ENCODE assay signal across 8 mouse cellular contexts in the genomic region with DNA sequence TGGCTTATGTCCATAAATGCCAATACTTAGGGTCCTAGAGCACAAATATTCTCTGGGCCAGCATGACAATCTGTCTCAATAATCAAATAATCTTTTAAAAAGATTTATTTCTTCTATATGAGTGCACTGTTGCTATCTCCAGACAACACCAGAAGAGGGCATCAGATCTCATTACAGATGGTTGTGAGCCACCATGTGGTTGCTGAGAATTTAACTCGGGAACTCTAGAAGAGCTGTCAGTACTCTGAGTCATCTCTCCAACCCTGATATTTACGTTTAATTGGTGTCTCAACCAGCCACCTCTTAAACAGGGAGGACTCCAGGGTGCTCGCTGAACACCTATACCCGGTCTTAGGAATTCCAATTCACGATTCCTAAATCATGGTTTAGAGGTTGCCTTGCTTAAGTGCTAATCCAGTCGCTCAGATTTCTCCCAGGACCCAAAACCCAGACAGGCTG. TPM values are rescaled to one million over a fixed set of nuclear protein-coding genes. Genes with fewer than 3 reads are reported as not detected.
DNase-seq lines count a peak whose midpoint lies in the region; ATAC-seq and TF ChIP-seq lines count a peak whose summit lies in the region.
"Not testable (repeated sequence)": the region's sequence is repeated elsewhere in the genome, so short reads cannot be mapped to it uniquely, and the experiment has no call there.

No protein-coding gene starts in this region.

- TF ChIP-seq CTCF in forebrain, postnatal 0 days (IDR thresholded peaks at IDR 0.05; ENCODE audit: low read depth), result peak; percentile 64

- not testable (repeated sequence) for H3K9me3 ChIP-seq in ES-E14 (ENCODE audit: control insufficient read depth, insufficient read depth, low read depth, low read length); forebrain, postnatal 0 days (ENCODE audit: low read length)
- peaks cover 21% of the 10 kb centered on the region for H3K9me3 ChIP-seq in hindbrain, embryonic 13.5 days
- peaks cover 43% of the 10 kb centered on the region for H3K9me3 ChIP-seq in liver, embryonic 12.5 days (replicated peaks)
- peaks cover 12% of the 10 kb centered on the region for H3K9me3 ChIP-seq in midbrain, embryonic 14.5 days (ENCODE audit: control insufficient read depth, low read length)
- H3K9me3 ChIP-seq in stomach, embryonic 14.5 days (ENCODE audit: control insufficient read depth, low read depth, low read length), result peaks cover 29% of the 10 kb centered on the region; the same call in 1 of the 2 replicates

- peak overlapping the region; percentile 73 for H3K27ac ChIP-seq in ES-E14 (ENCODE audit: insufficient read depth, low read depth, low read length, poor library complexity, severe bottlenecking)
- H3K27ac ChIP-seq in forebrain, postnatal 0 days (ENCODE audit: low read depth, low read length), result 0 out of 2 replicates have a peak overlapping the region, but pooled peaks have one; percentile 1
- 0 out of 2 replicates have a peak overlapping the region, but pooled peaks have one; percentile 55 for H3K27ac ChIP-seq in hindbrain, embryonic 13.5 days
- H3K27ac ChIP-seq in liver, embryonic 12.5 days, result peak overlapping the region; percentile 58; the same call in 1 of the 2 replicates
- H3K27ac ChIP-seq in midbrain, embryonic 14.5 days (replicated peaks; ENCODE audit: low read depth, low read length), result not testable (repeated sequence)
- H3K27ac ChIP-seq in stomach, embryonic 14.5 days (ENCODE audit: low read length), result peak overlapping the region; percentile 44; the same call in 1 of the 2 replicates

- DNase-seq in ES-E14 (ENCODE audit: low read depth, low spot score), result peak; percentile 55
- peak; percentile 14 for DNase-seq in cerebellum, adult 8-10 months
- peak; percentile 64 for DNase-seq in forebrain, postnatal 0 days
- DNase-seq in large intestine, adult 2 months (ENCODE audit: low read depth, low spot score), result peak; percentile 6
- DNase-seq in midbrain, embryonic 14.5 days, result peak; percentile 3

- H3K36me3 ChIP-seq in ES-E14 (ENCODE audit: control insufficient read depth, insufficient read depth, low read length, poor library complexity, severe bottlenecking), result peaks cover 12% of the 10 kb centered on the region; the same call in 1 of the 2 replicates
- H3K36me3 ChIP-seq in forebrain, postnatal 0 days (ENCODE audit: insufficient read depth); midbrain, embryonic 14.5 days (ENCODE audit: control insufficient read depth, insufficient read depth, low read length): not testable (repeated sequence)
- H3K36me3 ChIP-seq in hindbrain, embryonic 13.5 days, result peaks cover 33% of the 10 kb centered on the region
- H3K36me3 ChIP-seq in liver, embryonic 12.5 days, result peaks cover 45% of the 10 kb centered on the region
- H3K36me3 ChIP-seq in stomach, embryonic 14.5 days (ENCODE audit: control insufficient read depth, insufficient read depth, low read length), result peaks cover 26% of the 10 kb centered on the region

- WGBS in forebrain, postnatal 0 days, result 33% methylated on average over 6 of the region's 6 CpGs
- WGBS in hindbrain, embryonic 13.5 days, result 61% methylated on average over 6 of the region's 6 CpGs
- 15% methylated on average over 6 of the region's 6 CpGs for WGBS in large intestine, adult 2 months
- WGBS in liver, embryonic 12.5 days (ENCODE audit: insufficient replicate concordance), result 56% methylated on average over 6 of the region's 6 CpGs
- WGBS in midbrain, embryonic 14.5 days, result 53% methylated on average over 6 of the region's 6 CpGs
- 60% methylated on average over 6 of the region's 6 CpGs for WGBS in stomach, embryonic 14.5 days

- not testable (repeated sequence) for H3K4me1 ChIP-seq in ES-E14 (ENCODE audit: control insufficient read depth in 2 of 2, insufficient read depth in 2 of 2, low read length in 2 of 2, poor library complexity in 1 of 2); forebrain, postnatal 0 days (ENCODE audit: insufficient read depth); hindbrain, embryonic 13.5 days (replicated peaks); midbrain, embryonic 14.5 days (ENCODE audit: control insufficient read depth, insufficient read depth, low read length); stomach, embryonic 14.5 days (ENCODE audit: control insufficient read depth, insufficient read depth, low read length)
- H3K4me1 ChIP-seq in liver, embryonic 12.5 days, result peaks cover 15% of the 10 kb centered on the region

- H3K4me3 ChIP-seq in ES-E14 (ENCODE audit: insufficient read depth in 1 of 2, low read depth in 1 of 2, low read length in 2 of 2, poor library complexity in 1 of 2, severe bottlenecking in 1 of 2), result peak overlapping the region; percentile 78 to 96
- H3K4me3 ChIP-seq in forebrain, postnatal 0 days (ENCODE audit: low read depth, low read length), result peak overlapping the region; percentile 62
- peak overlapping the region; percentile 71 for H3K4me3 ChIP-seq in hindbrain, embryonic 13.5 days
- peak overlapping the region; percentile 72 for H3K4me3 ChIP-seq in liver, embryonic 12.5 days
- peak overlapping the region; percentile 60 for H3K4me3 ChIP-seq in midbrain, embryonic 14.5 days (replicated peaks; ENCODE audit: low read depth, low read length)
- H3K4me3 ChIP-seq in stomach, embryonic 14.5 days (ENCODE audit: low read depth, low read length), result peak overlapping the region; percentile 69

- in situ Hi-C loops in ES-E14 (cut with MboI; ENCODE audit: low sequenced_read_pairs in 2 of 2, unreplicated experiment in 2 of 2), result loop anchor here (5.0 kb wide), 1 partner anchor 141 kb away; no protein-coding TSS in a partner anchor

- H3K9ac ChIP-seq in ES-E14 (ENCODE audit: insufficient read depth, low read depth, low read length, poor library complexity, severe bottlenecking), result peak overlapping the region; percentile 93
- peak overlapping the region; percentile 72 for H3K9ac ChIP-seq in forebrain, postnatal 0 days
- H3K9ac ChIP-seq in hindbrain, embryonic 13.5 days, result peak overlapping the region; percentile 77
- peak overlapping the region; percentile 71 for H3K9ac ChIP-seq in liver, embryonic 12.5 days
- peak overlapping the region; percentile 46 for H3K9ac ChIP-seq in midbrain, embryonic 14.5 days (replicated peaks; ENCODE audit: low read length)
- peak overlapping the region; percentile 67 for H3K9ac ChIP-seq in stomach, embryonic 14.5 days (replicated peaks; ENCODE audit: low read depth, low read length)

- not testable (repeated sequence) for H3K27me3 ChIP-seq in forebrain, postnatal 0 days (ENCODE audit: insufficient read depth, low read length); hindbrain, embryonic 13.5 days; liver, embryonic 12.5 days (replicated peaks); midbrain, embryonic 14.5 days (ENCODE audit: control insufficient read depth, insufficient read depth, low read length); stomach, embryonic 14.5 days (ENCODE audit: control insufficient read depth, insufficient read depth, low read length)

- ATAC-seq in forebrain, postnatal 0 days, result peak; percentile 66; the same call in 1 of the 2 replicates
- ATAC-seq in hindbrain, embryonic 13.5 days (ENCODE audit: low FRiP score); liver, embryonic 12.5 days; stomach, embryonic 14.5 days (ENCODE audit: insufficient number of reproducible peaks, insufficient read depth, low FRiP score, low read depth): not testable (repeated sequence)
- peak; percentile 26; the same call in 1 of the 2 replicates for ATAC-seq in midbrain, embryonic 14.5 days (ENCODE audit: low FRiP score, low TSS enrichment)

- peak overlapping the region; percentile 84 for H3K4me2 ChIP-seq in forebrain, postnatal 0 days (ENCODE audit: low read depth)
- peak overlapping the region; percentile 77 for H3K4me2 ChIP-seq in hindbrain, embryonic 13.5 days
- H3K4me2 ChIP-seq in liver, embryonic 12.5 days, result peak overlapping the region; percentile 77
- peak overlapping the region; percentile 56 for H3K4me2 ChIP-seq in midbrain, embryonic 14.5 days (ENCODE audit: low read length)
- H3K4me2 ChIP-seq in stomach, embryonic 14.5 days (replicated peaks; ENCODE audit: low read depth, low read length), result peak overlapping the region; percentile 53

RNA-seq across cellular contexts. Expression of a gene that starts 27.3 kb away (rescaled TPM):
- total RNA-seq in ES-E14 (2012; rRNA removed), result 23.3 and 27.4 TPM in 2 replicates
- 77.5 and 88.8 TPM in 2 replicates for total RNA-seq in forebrain, postnatal 0 days (2014; rRNA removed)
- polyA plus RNA-seq in forebrain, postnatal 0 days (2015; fragmentation: Nextera tagmentation; extraction: Ambion mirVana), result 116 and 144 TPM in 2 replicates
- polyA plus RNA-seq in hindbrain, embryonic 13.5 days (2015; fragmentation: Nextera tagmentation; extraction: Ambion mirVana), result 101 and 105 TPM in 2 replicates
- 2.2 and 3.1 TPM in 2 replicates for polyA plus RNA-seq in large intestine, adult 2 months (2012; rRNA removed)
- 9.2 and 9.4 TPM in 2 replicates for polyA plus RNA-seq in liver, embryonic 12.5 days (2016; fragmentation: Nextera tagmentation; extraction: Ambion mirVana)
- polyA plus RNA-seq in midbrain, embryonic 14.5 days (2014; fragmentation: Nextera tagmentation; extraction: Ambion mirVana), result 113 and 121 TPM in 2 replicates
- polyA plus RNA-seq in stomach, embryonic 14.5 days (2014; fragmentation: Nextera tagmentation; extraction: Ambion mirVana), result 58.4 and 61.8 TPM in 2 replicates

Comparison
In these comparisons a context has a peak if more than half of its experiments do, and no peak if none do; other contexts are left out.
1. DNase-seq: peak in every context shown above with its lines; median percentile 64 in forebrain, postnatal 0 days; 55 in ES-E14; 14 in cerebellum, adult 8-10 months; 6 in large intestine, adult 2 months; 3 in midbrain, embryonic 14.5 days.